Mouse (Mus musculus) testis, adult 2 months (tissue): ENCODE data around the gene Esm1. TPM values are rescaled to one million over a fixed set of nuclear protein-coding genes. Genes with fewer than 3 reads are reported as not detected.
"Not testable (repeated sequence)": the region's sequence is repeated elsewhere in the genome, so short reads cannot be mapped to it uniquely, and the experiment has no call there.

Experiments used
- H3K27ac ChIP-seq: fragments of 200-500 bp; 2 replicates; pipeline ENCODE4 v1.5.1; 2012; ENCODE audit warnings: low read depth, low read length; ENCODE audit not compliant: control insufficient read depth, insufficient read depth
- H3K27me3 ChIP-seq: fragments of 200-500 bp; 2 replicates; pipeline ENCODE4 v1.6.1; 2012; ENCODE audit warnings: mild to moderate bottlenecking, low read length, moderate library complexity; ENCODE audit not compliant: control insufficient read depth, insufficient read depth
- H3K36me3 ChIP-seq: fragments of 200-500 bp; 2 replicates; pipeline ENCODE4 v1.6.1; 2012; ENCODE audit warnings: mild to moderate bottlenecking, low read length; ENCODE audit not compliant: control insufficient read depth, insufficient read depth
- H3K4me1 ChIP-seq: fragments of 200-500 bp; 2 replicates; pipeline ENCODE4 v1.6.1; 2012; ENCODE audit warnings: low read length; ENCODE audit not compliant: control insufficient read depth, insufficient read depth
- H3K4me3 ChIP-seq: fragments of 200-500 bp; 2 replicates; pipeline ENCODE4 v1.5.1; 2012; ENCODE audit warnings: low read depth, mild to moderate bottlenecking, low read length, moderate library complexity, mixed read lengths; ENCODE audit not compliant: control insufficient read depth
- CTCF ChIP-seq: fragments of 200-500 bp; IDR thresholded peaks from 2 replicates; pipeline ENCODE4 v1.5.1; 2012; ENCODE audit warnings: low read depth, mild to moderate bottlenecking, inconsistent platforms, low read length, moderate library complexity; ENCODE audit not compliant: control insufficient read depth, insufficient read depth, insufficient replicate concordance
- POLR2A ChIP-seq: fragments of 200-500 bp; IDR thresholded peaks from 2 replicates; pipeline ENCODE4 v1.6.1; 2012; ENCODE audit warnings: low read depth, mild to moderate bottlenecking, inconsistent platforms, low read length, moderate library complexity; ENCODE audit not compliant: control insufficient read depth
- polyA plus RNA-seq: library from polyadenylated mRNA; depleted of rRNA; stranded (reverse); fragments of >200 nt; gene quantifications from 2 replicates; pipeline ENCODE4 v1.2.3, GENCODE M21; 2012

Gene Esm1
- polyA plus RNA-seq, 1 experiment: 0.07 TPM

GRCm38 (mm10) chr13:113227666-113228463 is 18.4 kb downstream of the Esm1 start:
- H3K27me3 ChIP-seq: no peaks in the 10 kb centered on the region
- H3K4me1 ChIP-seq: peaks cover 3% of the 10 kb centered on the region; the same call in 1 of the 2 replicates
- no peaks in the 10 kb centered on the region for H3K36me3 ChIP-seq
- no peak overlapping the region for H3K4me3 ChIP-seq
- TF ChIP-seq CTCF (no peak), POLR2A (no peak)
- no peak overlapping the region for H3K27ac ChIP-seq

- Histone ChIP-seq H3K27ac (no peak overlapping the region), H3K4me3 (no peak overlapping the region), H3K36me3 (no peaks in the 10 kb centered on the region), H3K27me3 (no peaks in the 10 kb centered on the region), H3K4me1 (no peaks in the 10 kb centered on the region)
- TF ChIP-seq CTCF: no peak
- no peak for TF ChIP-seq POLR2A
Observed at GRCm38 (mm10) chr13:113242129-113242528, 32.7 kb downstream of the Esm1 start.

GRCm38 (mm10) chr13:113245025-113245424 is 35.6 kb downstream of the Esm1 start:
- no peak overlapping the region for H3K4me3 ChIP-seq
- H3K4me1 ChIP-seq: no peaks in the 10 kb centered on the region
- no peaks in the 10 kb centered on the region for H3K36me3 ChIP-seq
- no peak overlapping the region for H3K27ac ChIP-seq
- no peak for TF ChIP-seq POLR2A
- no peak for TF ChIP-seq CTCF
- no peaks in the 10 kb centered on the region for H3K27me3 ChIP-seq

GRCm38 (mm10) chr13:113252580-113252979 is 43.1 kb downstream of the Esm1 start:
- H3K36me3 ChIP-seq, H3K4me1 ChIP-seq, H3K27ac ChIP-seq, H3K27me3 ChIP-seq: not testable (repeated sequence)
- H3K4me3 ChIP-seq: peak overlapping the region; percentile 54

GRCm38 (mm10) chr13:113256766-113257165 is 47.3 kb downstream of the Esm1 start:
- TF ChIP-seq POLR2A: no peak
- no peak for TF ChIP-seq CTCF
- Histone ChIP-seq H3K27ac (no peak overlapping the region), H3K4me1 (peaks cover 5% of the 10 kb centered on the region), H3K4me3 (no peak overlapping the region), H3K27me3 (no peaks in the 10 kb centered on the region), H3K36me3 (no peaks in the 10 kb centered on the region)

- Histone ChIP-seq H3K36me3 (no peaks in the 10 kb centered on the region), H3K4me1 (peaks cover 4% of the 10 kb centered on the region; the same call in 1 of the 2 replicates), H3K27ac (no peak overlapping the region), H3K4me3 (no peak overlapping the region), H3K27me3 (no peaks in the 10 kb centered on the region)
- TF ChIP-seq CTCF (peak; percentile 69; the same call in 1 of the 2 replicates), POLR2A (no peak)
Observed at GRCm38 (mm10) chr13:113257190-113257589, 47.7 kb downstream of the Esm1 start.

GRCm38 (mm10) chr13:113259237-113259636 is 49.8 kb downstream of the Esm1 start:
- Histone ChIP-seq H3K27me3 (no peaks in the 10 kb centered on the region), H3K27ac (no peak overlapping the region)
- TF ChIP-seq CTCF: no peak

GRCm38 (mm10) chr13:113262822-113263221 is 53.4 kb downstream of the Esm1 start:
- no peak overlapping the region for H3K4me3 ChIP-seq
- no peaks in the 10 kb centered on the region for H3K27me3 ChIP-seq
- H3K36me3 ChIP-seq: no peaks in the 10 kb centered on the region
- H3K4me1 ChIP-seq: peaks cover 4% of the 10 kb centered on the region
- no peak for TF ChIP-seq POLR2A
- TF ChIP-seq CTCF: no peak
- H3K27ac ChIP-seq: no peak overlapping the region

More at GRCm38 (mm10) chr13:113259237-113259636, 49.8 kb downstream of the Esm1 start:
- H3K4me1 ChIP-seq: peaks cover 2% of the 10 kb centered on the region; the same call in 1 of the 2 replicates
- no peaks in the 10 kb centered on the region for H3K36me3 ChIP-seq
- H3K4me3 ChIP-seq: no peak overlapping the region
